Comparison of ENCODE assay signal across 12 mouse cellular contexts in the genomic region with DNA sequence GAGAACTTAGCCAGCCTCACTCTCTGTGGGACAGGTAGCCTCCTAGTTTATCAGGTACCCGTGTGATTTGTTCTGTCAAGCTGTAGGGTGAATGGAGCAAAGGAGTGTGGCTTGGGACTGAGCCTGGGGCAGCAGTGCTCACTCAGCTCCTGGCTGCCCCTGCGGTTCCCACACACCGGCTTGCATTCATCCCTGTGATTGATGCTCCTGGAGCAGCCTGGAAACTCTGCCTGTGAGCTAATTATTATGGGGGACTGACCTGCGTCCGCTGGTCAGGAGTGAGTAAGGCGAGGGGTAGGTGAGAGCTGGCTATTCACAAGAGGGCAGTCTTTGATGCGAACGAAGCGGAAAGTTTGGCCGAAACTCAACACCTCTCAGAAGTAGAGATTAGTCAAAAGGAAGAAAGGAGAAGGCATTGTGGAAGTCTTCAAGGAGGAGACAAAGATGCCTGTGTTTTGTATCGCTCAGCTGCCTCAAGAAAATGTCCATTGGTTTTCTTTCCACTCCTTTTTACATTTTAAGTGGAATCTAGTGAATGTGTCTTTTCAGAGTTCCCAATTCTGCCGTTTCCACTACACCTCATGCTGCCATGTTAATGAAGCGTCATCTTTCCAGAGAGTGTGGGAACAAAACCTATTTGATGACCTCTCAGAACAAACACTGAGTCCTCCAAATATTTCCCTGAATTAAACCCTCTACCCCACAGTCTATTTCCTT.
DNase-seq lines count a peak whose midpoint lies in the region; ATAC-seq and TF ChIP-seq lines count a peak whose summit lies in the region.
"Had no signal": no experiment of that assay in that cellular context is flagged by ENCODE, and none has a peak within 500 bp of the region (broad histone marks: within the 10 kb centered on the region; RNA-seq: fewer than 3 reads in every experiment).

No protein-coding gene starts in this region.

- no peak for DNase-seq in frontal cortex, postnatal 14 days (ENCODE audit: low spot score in 2 of 2)
- DNase-seq in embryo, embryonic 9.5 days (ENCODE audit: extremely low spot score): peak; percentile 32
- no peak for DNase-seq in testis, postnatal 10 days (ENCODE audit: low spot score)
- DNase-seq: adrenal gland, adult 8-10 months had no signal

- 0 out of 2 replicates have a peak, but pooled peaks cover 8% of the 10 kb centered on the region for H3K4me1 ChIP-seq in hindbrain, embryonic 12.5 days
- H3K4me1 ChIP-seq in midbrain, embryonic 13.5 days (replicated peaks): 0 out of 2 replicates have a peak, but pooled peaks cover 9% of the 10 kb centered on the region
- no peaks in the 10 kb centered on the region for H3K4me1 ChIP-seq in intestine, postnatal 0 days (replicated peaks; ENCODE audit: control insufficient read depth, insufficient read depth, low read length)
- H3K4me1 ChIP-seq: embryonic facial prominence, embryonic 15.5 days had no signal

- ATAC-seq in frontal cortex, adult (ENCODE audit: low TSS enrichment): 0 out of 2 replicates have a peak, but pooled peaks have one; percentile 20
- ATAC-seq in hindbrain, embryonic 12.5 days (ENCODE audit: low FRiP score): peak; percentile 32; the same call in 1 of the 2 replicates
- peak; percentile 51 for ATAC-seq in midbrain, embryonic 13.5 days
- ATAC-seq in megakaryocyte progenitor cell, adult 5-6 weeks (replicated peaks; ENCODE audit: poor library complexity): no peak
- ATAC-seq in intestine, postnatal 0 days: no peak

- H3K4me3 ChIP-seq in hindbrain, embryonic 12.5 days: no peak overlapping the region
- H3K4me3 ChIP-seq in midbrain, embryonic 13.5 days (replicated peaks): no peak overlapping the region
- H3K4me3 ChIP-seq in intestine, postnatal 0 days (ENCODE audit: low read depth, low read length): no peak overlapping the region
- H3K4me3 ChIP-seq: embryonic facial prominence, embryonic 15.5 days; heart, embryonic 13.5 days had no signal

- no peaks in the 10 kb centered on the region for H3K9me3 ChIP-seq in hindbrain, embryonic 12.5 days (replicated peaks)
- H3K9me3 ChIP-seq in midbrain, embryonic 13.5 days: no peaks in the 10 kb centered on the region
- no peaks in the 10 kb centered on the region for H3K9me3 ChIP-seq in intestine, postnatal 0 days (ENCODE audit: control insufficient read depth)
- H3K9me3 ChIP-seq: embryonic facial prominence, embryonic 15.5 days; G1E; heart, embryonic 13.5 days had no signal

- TF ChIP-seq CTCF in intestine, postnatal 0 days (IDR thresholded peaks at IDR 0.05; ENCODE audit: low read depth): no peak

- WGBS in hindbrain, embryonic 12.5 days: 25% methylated on average over 13 of the region's 13 CpGs
- 26% methylated on average over 13 of the region's 13 CpGs for WGBS in midbrain, embryonic 13.5 days
- WGBS in intestine, postnatal 0 days: 58% methylated on average over 13 of the region's 13 CpGs

- H3K27me3 ChIP-seq in hindbrain, embryonic 12.5 days: no peaks in the 10 kb centered on the region
- no peaks in the 10 kb centered on the region for H3K27me3 ChIP-seq in midbrain, embryonic 13.5 days
- H3K27me3 ChIP-seq in intestine, postnatal 0 days (replicated peaks; ENCODE audit: control insufficient read depth, insufficient read depth, low read length): no peaks in the 10 kb centered on the region
- H3K27me3 ChIP-seq: embryonic facial prominence, embryonic 15.5 days; heart, embryonic 13.5 days had no signal

- H3K9ac ChIP-seq in hindbrain, embryonic 12.5 days: no peak overlapping the region
- H3K9ac ChIP-seq in midbrain, embryonic 13.5 days (replicated peaks): no peak overlapping the region
- H3K9ac ChIP-seq in intestine, postnatal 0 days (ENCODE audit: low read depth, low read length): no peak overlapping the region
- H3K9ac ChIP-seq: embryonic facial prominence, embryonic 15.5 days had no signal

- no peak overlapping the region for H3K4me2 ChIP-seq in hindbrain, embryonic 12.5 days (replicated peaks)
- no peak overlapping the region for H3K4me2 ChIP-seq in midbrain, embryonic 13.5 days (replicated peaks)
- H3K4me2 ChIP-seq in intestine, postnatal 0 days (replicated peaks; ENCODE audit: low read depth): no peak overlapping the region
- H3K4me2 ChIP-seq: embryonic facial prominence, embryonic 15.5 days had no signal

- H3K27ac ChIP-seq in hindbrain, embryonic 12.5 days: no peak overlapping the region
- H3K27ac ChIP-seq in midbrain, embryonic 13.5 days: no peak overlapping the region
- no peak overlapping the region for H3K27ac ChIP-seq in intestine, postnatal 0 days (ENCODE audit: low read depth, low read length)
- H3K27ac ChIP-seq: embryonic facial prominence, embryonic 15.5 days; heart, embryonic 13.5 days had no signal

- H3K36me3 ChIP-seq in hindbrain, embryonic 12.5 days: no peaks in the 10 kb centered on the region
- no peaks in the 10 kb centered on the region for H3K36me3 ChIP-seq in midbrain, embryonic 13.5 days
- no peaks in the 10 kb centered on the region for H3K36me3 ChIP-seq in intestine, postnatal 0 days (ENCODE audit: control insufficient read depth, insufficient read depth)
- H3K36me3 ChIP-seq: embryonic facial prominence, embryonic 15.5 days; G1E; heart, embryonic 13.5 days had no signal

Comparison
In these comparisons a context has a peak if more than half of its experiments do, and no peak if none do; other contexts are left out.
1. ATAC-seq: peak in frontal cortex, adult (single experiment), hindbrain, embryonic 12.5 days (single experiment) and midbrain, embryonic 13.5 days (single experiment); none in megakaryocyte progenitor cell, adult 5-6 weeks (single experiment) and intestine, postnatal 0 days (single experiment).